ENCODE assay signal across 11 mouse cellular contexts in the genomic region with DNA sequence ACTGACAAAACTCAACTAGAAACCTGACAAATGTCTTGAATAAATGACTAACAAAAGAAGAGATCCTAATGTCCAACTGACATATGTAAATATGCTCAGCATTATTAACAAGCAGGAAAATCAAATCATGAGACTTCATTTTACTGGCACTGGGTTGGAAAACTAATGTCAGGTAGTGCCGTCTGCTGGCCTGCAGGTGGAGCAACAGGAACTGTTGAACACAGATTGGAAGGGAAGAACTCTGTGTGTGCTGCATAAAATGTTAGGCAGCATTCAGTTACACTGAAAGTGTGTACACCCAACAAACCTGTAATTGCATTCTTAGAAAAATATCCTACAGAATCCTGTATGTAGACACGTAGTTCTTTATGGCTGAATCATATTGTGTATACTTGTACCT. TPM values are rescaled to one million over a fixed set of nuclear protein-coding genes. Genes with fewer than 3 reads are reported as not detected.
A peak's percentile ranks its signal among the peaks of the same experiment; 100 is the strongest.
DNase-seq lines count a peak whose midpoint lies in the region; TF ChIP-seq lines count a peak whose summit lies in the region.
"Had no signal": no experiment of that assay in that cellular context is flagged by ENCODE, and none has a peak within 500 bp of the region (broad histone marks: within the 10 kb centered on the region; RNA-seq: fewer than 3 reads in every experiment).

No protein-coding gene starts in this region.

- 14% methylated on average over 2 of the region's 2 CpGs for WGBS in cerebellum, adult 2 months

- H3K27me3 ChIP-seq in cerebellum, adult 2 months (ENCODE audit: control insufficient read depth, insufficient read depth, low read length), result no peaks in the 10 kb centered on the region
- H3K27me3 ChIP-seq: lung, embryonic 15.5 days had no signal

- peak; percentile 36 to 41 for DNase-seq in cerebellum, adult 2 months
- no peak for DNase-seq in cerebellum, adult 11-12 months
- peak; percentile 1 for DNase-seq in left cerebral cortex, postnatal 4 days
- no peak for DNase-seq in left cerebral cortex, postnatal 36 days (ENCODE audit: low spot score in 2 of 2)
- peak; percentile 19 for DNase-seq in NIH3T3 (ENCODE audit: low read depth)
- peak; percentile 30 for DNase-seq in induced T-regulatory cell, adult 2 months (ENCODE audit: low read depth)
- no peak for DNase-seq in spleen, postnatal 4 days (ENCODE audit: low spot score in 2 of 2)
- DNase-seq in gastrocnemius, adult 8-10 months (ENCODE audit: low spot score in 2 of 2), result no peak

- H3K27ac ChIP-seq in cerebellum, adult 2 months (ENCODE audit: insufficient read depth, low read length), result no peak overlapping the region
- H3K27ac ChIP-seq: lung, embryonic 15.5 days had no signal

- no peak overlapping the region for H3K4me3 ChIP-seq in cerebellum, adult 2 months (replicated peaks; ENCODE audit: insufficient read depth, low read depth, low read length)
- H3K4me3 ChIP-seq: lung, embryonic 15.5 days had no signal

- TF ChIP-seq CTCF in cerebellum, adult 2 months (IDR thresholded peaks at IDR 0.05; ENCODE audit: borderline replicate concordance, insufficient read depth, low read depth, low read length), result peak; percentile 60

- intact Hi-C loops in left cerebral cortex, postnatal 4 days (cut with DNase I), result no loop called here
- intact Hi-C loops in left cerebral cortex, postnatal 36 days (cut with DNase I), result no loop called here

- no peak for TF ChIP-seq POLR2A in cerebellum, adult 2 months (IDR thresholded peaks at IDR 0.05; ENCODE audit: borderline replicate concordance, insufficient read depth, low read length)

- H3K4me1 ChIP-seq in cerebellum, adult 2 months (ENCODE audit: control insufficient read depth, insufficient read depth, low read length), result no peaks in the 10 kb centered on the region
- H3K4me1 ChIP-seq: lung, embryonic 15.5 days had no signal

RNA-seq across cellular contexts. Expression of a gene that starts 15.6 kb away (rescaled TPM):
- 18.5 and 19.8 TPM in 2 replicates for polyA plus RNA-seq in cerebellum, adult 2 months (2012; rRNA removed)
- 10 to 100 TPM; 40.4 to 68.4 TPM for total RNA-seq in left cerebral cortex, postnatal 4 days (2021)
- total RNA-seq in left cerebral cortex, postnatal 36 days (2021), result 10 to 100 TPM in 1 of 2 experiments, 1 to 10 TPM in 1; 7.2 to 23.5 TPM
- total RNA-seq in gastrocnemius, adult 8-10 months (2022), result 1 to 10 TPM; 2.6 to 9.3 (median 6.9) TPM

RNA-seq across cellular contexts. Expression of a gene that starts 17.0 kb away (rescaled TPM):
- 6.4 and 7.7 TPM in 2 replicates for polyA plus RNA-seq in cerebellum, adult 2 months (2012; rRNA removed)
- total RNA-seq in left cerebral cortex, postnatal 4 days (2021), result 1 to 10 TPM; 4.3 to 4.8 TPM
- total RNA-seq in left cerebral cortex, postnatal 36 days (2021), result 1 to 10 TPM; 2.2 to 4.6 TPM
- 1 to 10 TPM in 1 of 4 experiments, under 1 TPM in 1, not detected in 2; 0.65 to 1.1 TPM for total RNA-seq in gastrocnemius, adult 8-10 months (2022)
- total RNA-seq: heart, adult 18-20 months had no signal

RNA-seq across cellular contexts. Expression of a gene that starts 17.0 kb away (rescaled TPM):
- 13.2 and 15.0 TPM in 2 replicates for polyA plus RNA-seq in cerebellum, adult 2 months (2012; rRNA removed)
- total RNA-seq in left cerebral cortex, postnatal 4 days (2021), result 10 to 100 TPM in 1 of 2 experiments, 1 to 10 TPM in 1; 10.0 to 28.2 TPM
- total RNA-seq in left cerebral cortex, postnatal 36 days (2021), result 1 to 10 TPM; 1.5 to 4.5 TPM
- total RNA-seq in gastrocnemius, adult 8-10 months (2022), result 1 to 10 TPM; 1.0 to 7.0 (median 2.3) TPM
- total RNA-seq: heart, adult 18-20 months had no signal

RNA-seq across cellular contexts. Expression of a gene that starts 32.6 kb away (rescaled TPM):
- polyA plus RNA-seq in cerebellum, adult 2 months (2012; rRNA removed), result not detected in 2 replicates
- total RNA-seq in left cerebral cortex, postnatal 4 days (2021), result not detected
- total RNA-seq in left cerebral cortex, postnatal 36 days (2021), result not detected
- not detected for total RNA-seq in gastrocnemius, adult 8-10 months (2022)
- total RNA-seq: heart, adult 18-20 months had no signal
- polyA plus RNA-seq: lung, embryonic 15.5 days; stomach, embryonic 14.5 days had no signal

RNA-seq across cellular contexts. Expression of a gene that starts 33.3 kb away (rescaled TPM):
- 219 and 227 TPM in 2 replicates for polyA plus RNA-seq in cerebellum, adult 2 months (2012; rRNA removed)
- total RNA-seq in left cerebral cortex, postnatal 4 days (2021), result 100 to 1,000 TPM; 228 to 251 TPM
- total RNA-seq in left cerebral cortex, postnatal 36 days (2021), result 100 to 1,000 TPM; 248 to 256 TPM
- not detected for total RNA-seq in gastrocnemius, adult 8-10 months (2022)

Comparison
In these comparisons a context has a peak if more than half of its experiments do, and no peak if none do; other contexts are left out.
1. DNase-seq: peak in cerebellum, adult 2 months (2 of 2), left cerebral cortex, postnatal 4 days (single experiment), NIH3T3 (single experiment) and induced T-regulatory cell, adult 2 months (single experiment); none in cerebellum, adult 11-12 months (single experiment), left cerebral cortex, postnatal 36 days (0 of 2), spleen, postnatal 4 days (0 of 2) and gastrocnemius, adult 8-10 months (0 of 2).